Mouse (Mus musculus): ENCODE results near the gene Pdcd1lg2. TPM values are rescaled to one million over a fixed set of nuclear protein-coding genes. Genes with fewer than 3 reads are reported as not detected.

The Pdcd1lg2 gene
- polyA plus RNA-seq, 1 experiment from 2014 or later: not detected

GRCm38 (mm10) chr19:29487326-29488072 is 76.8 kb downstream of the Pdcd1lg2 start:
- DNase-seq (ENCODE audit: low spot score): peak; percentile 42

GRCm38 (mm10) chr19:29488073-29488390 is 77.3 kb downstream of the Pdcd1lg2 start:
- Histone ChIP-seq H3K4me1 (replicated peaks; ENCODE audit: control insufficient read depth, insufficient read depth, low read length) (no peaks in the 10 kb centered on the region; the same call in 1 of the 2 replicates), H3K27ac (ENCODE audit: low read depth) (no peak overlapping the region), H3K4me2 (ENCODE audit: low read length) (no peak overlapping the region), H3K27me3 (replicated peaks; ENCODE audit: control insufficient read depth, insufficient read depth, low read length) (no peaks in the 10 kb centered on the region), H3K9ac (ENCODE audit: low read length) (no peak overlapping the region), H3K36me3 (ENCODE audit: control insufficient read depth, insufficient read depth, low read length) (no peaks in the 10 kb centered on the region), H3K9me3 (ENCODE audit: control insufficient read depth, low read length) (no peaks in the 10 kb centered on the region), H3K4me3 (ENCODE audit: low read depth, low read length) (no peak overlapping the region)
- WGBS: 43% methylated on average over 6 of the region's 6 CpGs
- ATAC-seq (replicated peaks; ENCODE audit: low FRiP score, low TSS enrichment, low read depth): no peak
- DNase-seq (ENCODE audit: low spot score): no peak

More at GRCm38 (mm10) chr19:29487326-29488072, 76.8 kb downstream of the Pdcd1lg2 start:
- Histone ChIP-seq H3K27me3 (replicated peaks; ENCODE audit: control insufficient read depth, insufficient read depth, low read length) (no peaks in the 10 kb centered on the region), H3K36me3 (ENCODE audit: control insufficient read depth, insufficient read depth, low read length) (no peaks in the 10 kb centered on the region), H3K4me3 (ENCODE audit: low read depth, low read length) (no peak overlapping the region), H3K4me2 (ENCODE audit: low read length) (no peak overlapping the region), H3K4me1 (replicated peaks; ENCODE audit: control insufficient read depth, insufficient read depth, low read length) (no peaks in the 10 kb centered on the region; the same call in 1 of the 2 replicates), H3K9ac (ENCODE audit: low read length) (no peak overlapping the region), H3K27ac (ENCODE audit: low read depth) (no peak overlapping the region), H3K9me3 (ENCODE audit: control insufficient read depth, low read length) (no peaks in the 10 kb centered on the region)
- 83% methylated on average over 14 of the region's 14 CpGs for WGBS
- no peak for ATAC-seq (replicated peaks; ENCODE audit: low FRiP score, low TSS enrichment, low read depth)

DNA sequence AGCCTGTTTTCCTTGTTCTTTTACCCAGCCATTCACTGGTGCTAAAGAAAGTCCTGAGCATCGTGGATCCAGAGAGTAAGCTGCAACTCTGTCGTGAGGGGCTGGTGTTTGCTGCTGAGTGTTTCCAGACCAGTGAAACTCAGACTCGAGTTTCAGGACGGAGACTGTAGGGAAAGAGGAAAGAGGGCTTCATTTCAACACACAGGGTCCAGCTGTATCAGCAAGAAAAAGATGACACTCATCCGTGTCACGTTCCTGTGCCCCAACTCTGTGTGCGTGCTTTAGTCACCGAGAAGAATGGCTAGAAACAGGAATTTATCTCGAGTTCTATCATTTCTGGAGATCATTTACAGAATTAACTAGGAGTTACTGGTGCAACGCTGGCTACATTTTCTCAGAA is 77.7 kb downstream of the Pdcd1lg2 start:
- 39% methylated on average over 10 of the region's 10 CpGs for WGBS
- Histone ChIP-seq H3K27ac (ENCODE audit: low read depth) (no peak overlapping the region), H3K9ac (ENCODE audit: low read length) (no peak overlapping the region), H3K27me3 (replicated peaks; ENCODE audit: control insufficient read depth, insufficient read depth, low read length) (no peaks in the 10 kb centered on the region), H3K9me3 (ENCODE audit: control insufficient read depth, low read length) (no peaks in the 10 kb centered on the region), H3K4me3 (ENCODE audit: low read depth, low read length) (no peak overlapping the region), H3K36me3 (ENCODE audit: control insufficient read depth, insufficient read depth, low read length) (no peaks in the 10 kb centered on the region), H3K4me2 (ENCODE audit: low read length) (no peak overlapping the region), H3K4me1 (replicated peaks; ENCODE audit: control insufficient read depth, insufficient read depth, low read length) (no peaks in the 10 kb centered on the region; the same call in 1 of the 2 replicates)
- ATAC-seq (replicated peaks; ENCODE audit: low FRiP score, low TSS enrichment, low read depth) (no peak), DNase-seq (ENCODE audit: low spot score) (no peak)

- no peaks in the 10 kb centered on the region for H3K27me3 ChIP-seq (replicated peaks; ENCODE audit: control insufficient read depth, insufficient read depth, low read length)
- H3K36me3 ChIP-seq (ENCODE audit: control insufficient read depth, insufficient read depth, low read length): no peaks in the 10 kb centered on the region
- no peak overlapping the region for H3K27ac ChIP-seq (ENCODE audit: low read depth)
- no peaks in the 10 kb centered on the region for H3K9me3 ChIP-seq (ENCODE audit: control insufficient read depth, low read length)
- DNase-seq (ENCODE audit: low spot score) (no peak), ATAC-seq (replicated peaks; ENCODE audit: low FRiP score, low TSS enrichment, low read depth) (no peak)
- no peak overlapping the region for H3K9ac ChIP-seq (ENCODE audit: low read length)
- no peak overlapping the region for H3K4me3 ChIP-seq (ENCODE audit: low read depth, low read length)
- no peak overlapping the region for H3K4me2 ChIP-seq (ENCODE audit: low read length)
- no peaks in the 10 kb centered on the region; the same call in 1 of the 2 replicates for H3K4me1 ChIP-seq (replicated peaks; ENCODE audit: control insufficient read depth, insufficient read depth, low read length)
- WGBS: 69% methylated on average over 3 of the region's 3 CpGs
These were observed 79.1 kb downstream of the Pdcd1lg2 start for GRCm38 (mm10) chr19:29489785-29490284.

- Histone ChIP-seq H3K4me3 (ENCODE audit: low read depth, low read length) (no peak overlapping the region), H3K9me3 (ENCODE audit: control insufficient read depth, low read length) (no peaks in the 10 kb centered on the region), H3K9ac (ENCODE audit: low read length) (no peak overlapping the region), H3K27me3 (replicated peaks; ENCODE audit: control insufficient read depth, insufficient read depth, low read length) (no peaks in the 10 kb centered on the region), H3K36me3 (ENCODE audit: control insufficient read depth, insufficient read depth, low read length) (no peaks in the 10 kb centered on the region), H3K27ac (ENCODE audit: low read depth) (no peak overlapping the region), H3K4me2 (ENCODE audit: low read length) (no peak overlapping the region), H3K4me1 (replicated peaks; ENCODE audit: control insufficient read depth, insufficient read depth, low read length) (no peaks in the 10 kb centered on the region; the same call in 1 of the 2 replicates)
- 83% methylated on average over 9 of the region's 9 CpGs for WGBS
- DNase-seq (ENCODE audit: low spot score): no peak
- no peak for ATAC-seq (replicated peaks; ENCODE audit: low FRiP score, low TSS enrichment, low read depth)
These were observed 80.7 kb downstream of the Pdcd1lg2 start for GRCm38 (mm10) chr19:29491467-29491866.

- WGBS: 77% methylated on average over 4 of the region's 4 CpGs
- H3K27ac ChIP-seq (ENCODE audit: low read depth): no peak overlapping the region
These were observed 83.7 kb downstream of the Pdcd1lg2 start for GRCm38 (mm10) chr19:29494454-29494853.

GRCm38 (mm10) chr19:29496001-29496597 is 85.4 kb downstream of the Pdcd1lg2 start:
- H3K4me3 ChIP-seq (ENCODE audit: low read depth, low read length): no peak overlapping the region
- H3K9me3 ChIP-seq (ENCODE audit: control insufficient read depth, low read length): no peaks in the 10 kb centered on the region
- H3K27me3 ChIP-seq (replicated peaks; ENCODE audit: control insufficient read depth, insufficient read depth, low read length): no peaks in the 10 kb centered on the region
- H3K4me2 ChIP-seq (ENCODE audit: low read length): no peak overlapping the region
- H3K9ac ChIP-seq (ENCODE audit: low read length): no peak overlapping the region
- no peaks in the 10 kb centered on the region for H3K36me3 ChIP-seq (ENCODE audit: control insufficient read depth, insufficient read depth, low read length)
- H3K27ac ChIP-seq (ENCODE audit: low read depth): no peak overlapping the region
- DNase-seq (ENCODE audit: low spot score) (no peak), ATAC-seq (replicated peaks; ENCODE audit: low FRiP score, low TSS enrichment, low read depth) (no peak)
- H3K4me1 ChIP-seq (replicated peaks; ENCODE audit: control insufficient read depth, insufficient read depth, low read length): no peaks in the 10 kb centered on the region
- WGBS: 76% methylated on average over 6 of the region's 6 CpGs

More at GRCm38 (mm10) chr19:29494454-29494853, 83.7 kb downstream of the Pdcd1lg2 start:
- Histone ChIP-seq H3K27me3 (replicated peaks; ENCODE audit: control insufficient read depth, insufficient read depth, low read length) (no peaks in the 10 kb centered on the region), H3K9me3 (ENCODE audit: control insufficient read depth, low read length) (no peaks in the 10 kb centered on the region), H3K4me3 (ENCODE audit: low read depth, low read length) (no peak overlapping the region), H3K36me3 (ENCODE audit: control insufficient read depth, insufficient read depth, low read length) (no peaks in the 10 kb centered on the region), H3K4me2 (ENCODE audit: low read length) (no peak overlapping the region), H3K9ac (ENCODE audit: low read length) (no peak overlapping the region), H3K4me1 (replicated peaks; ENCODE audit: control insufficient read depth, insufficient read depth, low read length) (no peaks in the 10 kb centered on the region)
- no peak for DNase-seq (ENCODE audit: low spot score)
- no peak for ATAC-seq (replicated peaks; ENCODE audit: low FRiP score, low TSS enrichment, low read depth)

GRCm38 (mm10) chr19:29496786-29497557 is 86.3 kb downstream of the Pdcd1lg2 start:
- WGBS: 73% methylated on average over 7 of the region's 7 CpGs
- H3K27ac ChIP-seq (ENCODE audit: low read depth): no peak overlapping the region

More at GRCm38 (mm10) chr19:29496786-29497557, 86.3 kb downstream of the Pdcd1lg2 start:
- DNase-seq (ENCODE audit: low spot score) (no peak), ATAC-seq (replicated peaks; ENCODE audit: low FRiP score, low TSS enrichment, low read depth) (no peak)
- Histone ChIP-seq H3K4me2 (ENCODE audit: low read length) (no peak overlapping the region), H3K27me3 (replicated peaks; ENCODE audit: control insufficient read depth, insufficient read depth, low read length) (no peaks in the 10 kb centered on the region), H3K9me3 (ENCODE audit: control insufficient read depth, low read length) (no peaks in the 10 kb centered on the region), H3K36me3 (ENCODE audit: control insufficient read depth, insufficient read depth, low read length) (no peaks in the 10 kb centered on the region), H3K4me3 (ENCODE audit: low read depth, low read length) (no peak overlapping the region), H3K4me1 (replicated peaks; ENCODE audit: control insufficient read depth, insufficient read depth, low read length) (no peaks in the 10 kb centered on the region), H3K9ac (ENCODE audit: low read length) (no peak overlapping the region)

Measured in intestine, embryonic 14.5 days (tissue).